Mouse (Mus musculus) ES-E14 (cell line): ENCODE results near the gene Ptgis.

ENCODE experiments used
- CHD2 ChIP-seq: IDR thresholded peaks from 2 replicates; pipeline ENCODE4 v1.6.1; 2014; ENCODE audit warnings: mild to moderate bottlenecking, low read depth, low read length, inconsistent platforms
- ZC3H11A ChIP-seq: IDR thresholded peaks from 2 replicates; pipeline ENCODE4 v1.6.1; 2012; ENCODE audit warnings: low read depth, mild to moderate bottlenecking, inconsistent platforms, low read length, borderline replicate concordance
- ZNF384 ChIP-seq: IDR thresholded peaks from 2 replicates; pipeline ENCODE4 v1.6.1; 2012; ENCODE audit warnings: low read depth, low read length, inconsistent platforms

DNA sequence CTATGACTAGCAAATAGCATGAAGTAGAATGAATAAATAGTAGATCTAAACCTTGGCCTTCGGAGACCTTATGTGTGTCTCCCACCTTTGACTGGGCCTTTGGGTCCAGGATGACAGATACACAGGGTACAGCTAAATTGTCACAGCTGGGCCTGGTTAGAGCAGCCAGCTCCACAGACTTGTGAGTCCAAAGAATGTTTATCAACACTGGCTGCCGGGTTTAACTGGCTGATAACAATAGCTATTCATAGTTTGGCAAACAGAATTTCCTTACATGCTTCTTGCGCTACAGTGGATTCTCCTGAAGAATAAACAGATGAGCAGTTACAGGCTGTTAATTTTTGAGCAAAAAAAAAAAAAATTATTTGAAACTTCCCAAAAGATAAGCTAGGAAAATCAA, 31.4 kb downstream of the Ptgis start:
- TF ChIP-seq CHD2 (no peak), ZNF384 (no peak), ZC3H11A (no peak)
